31 mouse cellular contexts compared by ENCODE assay signal in the genomic region with DNA sequence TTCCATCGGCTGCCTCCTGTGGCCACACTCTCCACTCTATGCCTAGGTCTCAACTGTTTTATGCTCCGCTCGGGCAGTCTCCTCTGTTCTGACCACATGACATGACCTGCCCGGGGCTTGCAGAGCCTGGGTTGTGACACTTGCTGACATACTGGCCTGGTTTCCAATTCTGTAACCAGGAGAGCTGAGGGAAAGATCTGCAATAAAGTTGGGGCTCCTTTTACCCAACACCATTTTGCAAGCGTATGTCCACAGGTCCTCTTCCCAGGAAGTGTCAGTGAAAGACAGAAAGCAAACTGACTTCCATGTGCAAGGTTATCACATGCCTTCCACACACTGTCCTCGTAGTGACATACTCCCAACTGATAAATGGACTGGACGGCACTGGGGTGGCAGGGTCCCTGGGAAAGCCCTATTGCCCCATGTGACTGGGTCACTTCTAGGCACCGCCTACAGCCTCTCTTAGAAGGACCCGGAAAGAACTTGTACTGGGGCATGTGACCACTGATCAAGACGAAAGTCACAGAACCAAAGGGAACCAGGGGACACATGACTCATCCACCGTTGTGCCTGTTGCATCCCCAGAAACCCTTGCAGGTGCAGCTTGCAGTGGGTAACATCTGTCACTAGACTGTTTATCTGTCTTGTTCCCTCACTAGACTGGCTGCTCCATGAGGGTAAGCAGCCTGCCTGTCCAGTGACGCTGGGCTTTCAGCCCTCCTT. TPM values are rescaled to one million over a fixed set of nuclear protein-coding genes. Genes with fewer than 3 reads are reported as not detected.
DNase-seq lines count a peak whose midpoint lies in the region; ATAC-seq and TF ChIP-seq lines count a peak whose summit lies in the region.
"Had no signal": no experiment of that assay in that cellular context is flagged by ENCODE, and none has a peak within 500 bp of the region (broad histone marks: within the 10 kb centered on the region; RNA-seq: fewer than 3 reads in every experiment).

No protein-coding gene starts in this region.

- DNase-seq in midbrain, embryonic 11.5 days (ENCODE audit: low spot score, missing footprints) = no peak
- DNase-seq in splenic B cell, adult 2 months (ENCODE audit: low read depth, low spot score) = peak; percentile 31
- DNase-seq in ovary, postnatal 36 days (ENCODE audit: low spot score) = no peak
- DNase-seq in layer of hippocampus, postnatal 14 days (ENCODE audit: low spot score in 2 of 2) = no peak
- DNase-seq: adrenal gland, adult 8-10 months; adrenal gland, postnatal 25 days; cerebellum, adult 11 months; cerebellum, adult 2 months; cerebellum, adult 9-11 months; cerebellum, postnatal 25 days; gastrocnemius, postnatal 36 days; heart, adult 11 months had no signal

- H3K9me3 ChIP-seq in midbrain, embryonic 12.5 days = no peaks in the 10 kb centered on the region
- H3K9me3 ChIP-seq in midbrain, embryonic 11.5 days (ENCODE audit: control insufficient read depth, low read length) = no peaks in the 10 kb centered on the region
- no peaks in the 10 kb centered on the region for H3K9me3 ChIP-seq in E14TG2a.4 (ENCODE audit: low read length)
- no peaks in the 10 kb centered on the region for H3K9me3 ChIP-seq in hindbrain, embryonic 16.5 days (ENCODE audit: control insufficient read depth, low read length)
- H3K9me3 ChIP-seq: embryonic facial prominence, embryonic 13.5 days; forebrain, embryonic 12.5 days; forebrain, embryonic 15.5 days; hindbrain, embryonic 12.5 days; hindbrain, embryonic 15.5 days; intestine, embryonic 15.5 days had no signal

- TF ChIP-seq CTCF in E14TG2a.4 (conservative IDR thresholded peaks at IDR 0.05; ENCODE audit: low read length) = no peak

- H3K27me3 ChIP-seq in midbrain, embryonic 12.5 days = peaks cover 26% of the 10 kb centered on the region; the same call in 1 of the 2 replicates
- no peaks in the 10 kb centered on the region; the same call in none of the 2 replicates for H3K27me3 ChIP-seq in midbrain, embryonic 11.5 days (ENCODE audit: control insufficient read depth, insufficient read depth, low read length)
- H3K27me3 ChIP-seq in E14TG2a.4 (ENCODE audit: insufficient read depth, low read length) = no peaks in the 10 kb centered on the region
- no peaks in the 10 kb centered on the region for H3K27me3 ChIP-seq in splenic B cell, adult 2 months (ENCODE audit: control insufficient read depth, insufficient read depth, low read length, poor library complexity, severe bottlenecking)
- no peaks in the 10 kb centered on the region for H3K27me3 ChIP-seq in hindbrain, embryonic 16.5 days (replicated peaks; ENCODE audit: control insufficient read depth, insufficient read depth, low read length)
- H3K27me3 ChIP-seq: embryonic facial prominence, embryonic 13.5 days; forebrain, embryonic 12.5 days; forebrain, embryonic 15.5 days; hindbrain, embryonic 12.5 days; hindbrain, embryonic 15.5 days; intestine, embryonic 15.5 days had no signal

- peaks cover 4% of the 10 kb centered on the region; the same call in 1 of the 2 replicates for H3K4me1 ChIP-seq in midbrain, embryonic 12.5 days
- peaks cover 10% of the 10 kb centered on the region for H3K4me1 ChIP-seq in midbrain, embryonic 11.5 days (ENCODE audit: control insufficient read depth, insufficient read depth, low read length)
- peaks cover 63% of the 10 kb centered on the region for H3K4me1 ChIP-seq in E14TG2a.4 (replicated peaks; ENCODE audit: low read depth, low read length)
- no peaks in the 10 kb centered on the region for H3K4me1 ChIP-seq in hindbrain, embryonic 16.5 days (ENCODE audit: control insufficient read depth, insufficient read depth, low read depth, low read length)
- H3K4me1 ChIP-seq: embryonic facial prominence, embryonic 13.5 days; forebrain, embryonic 15.5 days; hindbrain, embryonic 15.5 days; intestine, embryonic 15.5 days had no signal

- 85% methylated on average over 12 of the region's 12 CpGs for WGBS in midbrain, embryonic 12.5 days
- WGBS in midbrain, embryonic 11.5 days = 83% methylated on average over 12 of the region's 12 CpGs
- WGBS in hindbrain, embryonic 16.5 days = 79% methylated on average over 12 of the region's 12 CpGs

- H3K4me3 ChIP-seq in midbrain, embryonic 12.5 days = no peak overlapping the region
- H3K4me3 ChIP-seq in midbrain, embryonic 11.5 days (ENCODE audit: low read depth, low read length) = no peak overlapping the region
- peak overlapping the region; percentile 37; the same call in 1 of the 2 replicates for H3K4me3 ChIP-seq in E14TG2a.4 (replicated peaks; ENCODE audit: low read length)
- H3K4me3 ChIP-seq in hindbrain, embryonic 16.5 days (ENCODE audit: low read length) = no peak overlapping the region
- H3K4me3 ChIP-seq: embryonic facial prominence, embryonic 13.5 days; erythroblast, embryonic 14.5 days; forebrain, embryonic 12.5 days; forebrain, embryonic 15.5 days; hindbrain, embryonic 12.5 days; hindbrain, embryonic 15.5 days; intestine, embryonic 15.5 days had no signal

- no peaks in the 10 kb centered on the region for H3K36me3 ChIP-seq in midbrain, embryonic 12.5 days
- no peaks in the 10 kb centered on the region for H3K36me3 ChIP-seq in midbrain, embryonic 11.5 days (ENCODE audit: control insufficient read depth, insufficient read depth, low read length)
- H3K36me3 ChIP-seq in E14TG2a.4 (ENCODE audit: insufficient read depth, low read length) = peaks cover 71% of the 10 kb centered on the region
- H3K36me3 ChIP-seq in splenic B cell, adult 2 months (ENCODE audit: control insufficient read depth, insufficient read depth, low read length, poor library complexity, severe bottlenecking) = no peaks in the 10 kb centered on the region
- no peaks in the 10 kb centered on the region for H3K36me3 ChIP-seq in hindbrain, embryonic 16.5 days (ENCODE audit: control insufficient read depth, insufficient read depth, low read length)
- H3K36me3 ChIP-seq: embryonic facial prominence, embryonic 13.5 days; forebrain, embryonic 12.5 days; forebrain, embryonic 15.5 days; hindbrain, embryonic 12.5 days; hindbrain, embryonic 15.5 days; intestine, embryonic 15.5 days had no signal

- ATAC-seq in midbrain, embryonic 12.5 days (ENCODE audit: low FRiP score, low read depth) = 0 out of 2 replicates have a peak, but pooled peaks have one; percentile 17
- ATAC-seq in midbrain, embryonic 11.5 days (ENCODE audit: low FRiP score) = no peak
- peak; percentile 48 for ATAC-seq in granulocyte monocyte progenitor cell, adult 5-6 weeks (replicated peaks; ENCODE audit: poor library complexity, severe bottlenecking)
- ATAC-seq in hindbrain, embryonic 16.5 days = no peak
- ATAC-seq: activated CD4-positive, CD25-positive, alpha-beta regulatory T cell, adult 4 months; forebrain, embryonic 15.5 days; intestine, embryonic 15.5 days had no signal

- H3K4me2 ChIP-seq in midbrain, embryonic 12.5 days (replicated peaks) = no peak overlapping the region
- no peak overlapping the region for H3K4me2 ChIP-seq in midbrain, embryonic 11.5 days
- no peak overlapping the region for H3K4me2 ChIP-seq in hindbrain, embryonic 16.5 days (ENCODE audit: low read length)
- H3K4me2 ChIP-seq: embryonic facial prominence, embryonic 13.5 days; forebrain, embryonic 12.5 days; forebrain, embryonic 15.5 days; heart, embryonic 11.5 days; hindbrain, embryonic 12.5 days; hindbrain, embryonic 15.5 days; intestine, embryonic 15.5 days had no signal

- H3K27ac ChIP-seq in midbrain, embryonic 12.5 days (replicated peaks) = no peak overlapping the region
- no peak overlapping the region for H3K27ac ChIP-seq in midbrain, embryonic 11.5 days (ENCODE audit: low read depth, low read length)
- H3K27ac ChIP-seq in hindbrain, embryonic 16.5 days (ENCODE audit: low read depth, low read length) = no peak overlapping the region
- H3K27ac ChIP-seq: embryonic facial prominence, embryonic 13.5 days; forebrain, embryonic 12.5 days; forebrain, embryonic 15.5 days; hindbrain, embryonic 12.5 days; hindbrain, embryonic 15.5 days; intestine, embryonic 15.5 days had no signal

- no peak overlapping the region for H3K9ac ChIP-seq in midbrain, embryonic 12.5 days (replicated peaks)
- no peak overlapping the region for H3K9ac ChIP-seq in midbrain, embryonic 11.5 days (ENCODE audit: low read length)
- H3K9ac ChIP-seq in hindbrain, embryonic 16.5 days (ENCODE audit: low read depth, low read length) = no peak overlapping the region
- H3K9ac ChIP-seq: embryonic facial prominence, embryonic 13.5 days; forebrain, embryonic 12.5 days; forebrain, embryonic 15.5 days; hindbrain, embryonic 12.5 days; hindbrain, embryonic 15.5 days; intestine, embryonic 15.5 days had no signal

RNA-seq across cellular contexts. Expression of gene Tbata, which starts 30.0 kb away (rescaled TPM):
- polyA plus RNA-seq in midbrain, embryonic 12.5 days (2016; fragmentation: Nextera tagmentation; extraction: Ambion mirVana) = not detected in 2 replicates
- polyA plus RNA-seq in midbrain, embryonic 11.5 days (2014; fragmentation: Nextera tagmentation; extraction: Ambion mirVana) = not detected in 2 replicates
- total RNA-seq in granulocyte monocyte progenitor cell, adult 5-6 weeks (2014; fragmentation: Nextera tagmentation) = not detected in 2 replicates
- total RNA-seq in granulocyte monocyte progenitor cell, adult 5-6 weeks (2017) = not detected in 2 replicates
- 10 to 100 TPM; 10.8 TPM for total RNA-seq in layer of hippocampus, postnatal 14 days (2021)
- 0.64 and 1.2 TPM in 2 replicates for polyA plus RNA-seq in hindbrain, embryonic 16.5 days (2015; fragmentation: Nextera tagmentation; extraction: Ambion mirVana)
- total RNA-seq: adrenal gland, adult 8-10 months; adrenal gland, postnatal 25 days; common myeloid progenitor, adult 5-6 weeks; gastrocnemius, adult 8-10 months; heart, adult 8-10 months; heart, postnatal 25 days; hematopoietic stem cell, adult 5-6 weeks had no signal
- polyA plus RNA-seq: activated CD4-positive, CD25-positive, alpha-beta regulatory T cell, adult 4 months; embryonic facial prominence, embryonic 13.5 days; erythroblast, embryonic 14.5 days; heart, embryonic 11.5 days; heart, embryonic 14.5 days; intestine, embryonic 15.5 days had no signal

RNA-seq across cellular contexts. Expression of gene Sgpl1, which starts 54.3 kb away (rescaled TPM):
- 78.1 and 81.6 TPM in 2 replicates for polyA plus RNA-seq in midbrain, embryonic 12.5 days (2016; fragmentation: Nextera tagmentation; extraction: Ambion mirVana)
- polyA plus RNA-seq in midbrain, embryonic 11.5 days (2014; fragmentation: Nextera tagmentation; extraction: Ambion mirVana) = 78.0 and 80.7 TPM in 2 replicates
- 36.8 and 44.5 TPM in 2 replicates for total RNA-seq in granulocyte monocyte progenitor cell, adult 5-6 weeks (2014; fragmentation: Nextera tagmentation)
- total RNA-seq in granulocyte monocyte progenitor cell, adult 5-6 weeks (2017) = 29.1 and 48.2 TPM in 2 replicates
- 10 to 100 TPM; 26.4 to 26.7 TPM for total RNA-seq in layer of hippocampus, postnatal 14 days (2021)
- 41.0 and 50.1 TPM in 2 replicates for polyA plus RNA-seq in hindbrain, embryonic 16.5 days (2015; fragmentation: Nextera tagmentation; extraction: Ambion mirVana)

Comparison
In these comparisons a context has a peak if more than half of its experiments do, and no peak if none do; other contexts are left out.
1. ATAC-seq: peak in midbrain, embryonic 12.5 days (single experiment) and granulocyte monocyte progenitor cell, adult 5-6 weeks (single experiment); none in midbrain, embryonic 11.5 days (single experiment) and hindbrain, embryonic 16.5 days (single experiment).